Comparison of ENCODE assay signal across 14 mouse cellular contexts in genomic region chr10:79859116-79859515, GRCm38 (mm10). TPM values are rescaled to one million over a fixed set of nuclear protein-coding genes. Genes with fewer than 3 reads are reported as not detected.
DNase-seq lines count a peak whose midpoint lies in the region; ATAC-seq and TF ChIP-seq lines count a peak whose summit lies in the region.
"Had no signal": no experiment of that assay in that cellular context is flagged by ENCODE, and none has a peak within 500 bp of the region (broad histone marks: within the 10 kb centered on the region; RNA-seq: fewer than 3 reads in every experiment).

No protein-coding gene starts in this region.

- H3K9ac ChIP-seq in forebrain, embryonic 14.5 days (ENCODE audit: low read length), result no peak overlapping the region
- no peak overlapping the region for H3K9ac ChIP-seq in forebrain, postnatal 0 days
- no peak overlapping the region; the same call in 1 of the 2 replicates for H3K9ac ChIP-seq in hindbrain, embryonic 16.5 days (ENCODE audit: low read depth, low read length)
- H3K9ac ChIP-seq in hindbrain, embryonic 12.5 days, result no peak overlapping the region

- no peaks in the 10 kb centered on the region for H3K9me3 ChIP-seq in forebrain, embryonic 14.5 days (replicated peaks; ENCODE audit: control insufficient read depth, low read length)
- H3K9me3 ChIP-seq in forebrain, postnatal 0 days (ENCODE audit: low read length), result no peaks in the 10 kb centered on the region
- H3K9me3 ChIP-seq in hindbrain, embryonic 16.5 days (ENCODE audit: control insufficient read depth, low read length), result no peaks in the 10 kb centered on the region
- H3K9me3 ChIP-seq in hindbrain, embryonic 12.5 days (replicated peaks), result no peaks in the 10 kb centered on the region

- no peak overlapping the region for H3K4me3 ChIP-seq in forebrain, embryonic 14.5 days (ENCODE audit: low read depth, low read length)
- no peak overlapping the region for H3K4me3 ChIP-seq in forebrain, postnatal 0 days (ENCODE audit: low read depth, low read length)
- H3K4me3 ChIP-seq in hindbrain, embryonic 16.5 days (ENCODE audit: low read length), result no peak overlapping the region
- H3K4me3 ChIP-seq in hindbrain, embryonic 12.5 days, result no peak overlapping the region

- H3K4me1 ChIP-seq in forebrain, embryonic 14.5 days (ENCODE audit: control insufficient read depth, insufficient read depth, low read length), result peaks cover 30% of the 10 kb centered on the region
- peaks cover 25% of the 10 kb centered on the region for H3K4me1 ChIP-seq in forebrain, postnatal 0 days (ENCODE audit: insufficient read depth)
- peaks cover 45% of the 10 kb centered on the region for H3K4me1 ChIP-seq in hindbrain, embryonic 16.5 days (ENCODE audit: control insufficient read depth, insufficient read depth, low read depth, low read length)
- peaks cover 40% of the 10 kb centered on the region for H3K4me1 ChIP-seq in hindbrain, embryonic 12.5 days

- H3K27me3 ChIP-seq in forebrain, embryonic 14.5 days (replicated peaks; ENCODE audit: control insufficient read depth, insufficient read depth, low read length), result no peaks in the 10 kb centered on the region
- H3K27me3 ChIP-seq in forebrain, postnatal 0 days (ENCODE audit: insufficient read depth, low read length), result no peaks in the 10 kb centered on the region
- no peaks in the 10 kb centered on the region for H3K27me3 ChIP-seq in hindbrain, embryonic 16.5 days (replicated peaks; ENCODE audit: control insufficient read depth, insufficient read depth, low read length)
- no peaks in the 10 kb centered on the region for H3K27me3 ChIP-seq in hindbrain, embryonic 12.5 days

- peak overlapping the region; percentile 48; the same call in 1 of the 2 replicates for H3K27ac ChIP-seq in forebrain, embryonic 14.5 days (ENCODE audit: low read depth, low read length)
- no peak overlapping the region for H3K27ac ChIP-seq in forebrain, postnatal 0 days (ENCODE audit: low read depth, low read length)
- 0 out of 2 replicates have a peak overlapping the region, but pooled peaks have one; percentile 7 for H3K27ac ChIP-seq in hindbrain, embryonic 16.5 days (ENCODE audit: low read depth, low read length)
- no peak overlapping the region for H3K27ac ChIP-seq in hindbrain, embryonic 12.5 days

- 84% methylated on average over 11 of the region's 11 CpGs for WGBS in forebrain, embryonic 14.5 days
- WGBS in forebrain, postnatal 0 days, result 81% methylated on average over 11 of the region's 11 CpGs
- WGBS in hindbrain, embryonic 16.5 days, result 81% methylated on average over 11 of the region's 11 CpGs
- WGBS in hindbrain, embryonic 12.5 days, result 88% methylated on average over 11 of the region's 11 CpGs

- H3K4me2 ChIP-seq in forebrain, embryonic 14.5 days (ENCODE audit: low read length), result no peak overlapping the region
- H3K4me2 ChIP-seq in forebrain, postnatal 0 days (ENCODE audit: low read depth), result no peak overlapping the region
- no peak overlapping the region for H3K4me2 ChIP-seq in hindbrain, embryonic 16.5 days (ENCODE audit: low read length)
- no peak overlapping the region for H3K4me2 ChIP-seq in hindbrain, embryonic 12.5 days (replicated peaks)

- no peak for ATAC-seq in forebrain, embryonic 14.5 days
- no peak for ATAC-seq in forebrain, postnatal 0 days
- ATAC-seq in hindbrain, embryonic 16.5 days, result no peak
- no peak for ATAC-seq in hindbrain, embryonic 12.5 days (ENCODE audit: low FRiP score)

- no peak for TF ChIP-seq CTCF in forebrain, postnatal 0 days (IDR thresholded peaks at IDR 0.05; ENCODE audit: low read depth)

- H3K36me3 ChIP-seq in forebrain, embryonic 14.5 days (ENCODE audit: control insufficient read depth, insufficient read depth, low read length), result peaks cover 71% of the 10 kb centered on the region
- H3K36me3 ChIP-seq in forebrain, postnatal 0 days (ENCODE audit: insufficient read depth), result peaks cover 58% of the 10 kb centered on the region
- H3K36me3 ChIP-seq in hindbrain, embryonic 16.5 days (ENCODE audit: control insufficient read depth, insufficient read depth, low read length), result peaks cover 40% of the 10 kb centered on the region
- peaks cover 69% of the 10 kb centered on the region for H3K36me3 ChIP-seq in hindbrain, embryonic 12.5 days

- DNase-seq in forebrain, embryonic 14.5 days (ENCODE audit: low spot score), result no peak
- no peak for DNase-seq in forebrain, postnatal 0 days
- peak; percentile 67 for DNase-seq in testis, postnatal 10 days (ENCODE audit: low spot score)
- DNase-seq in testis, postnatal 14 days (ENCODE audit: low spot score), result no peak
- no peak for DNase-seq in thymus, postnatal 14 days
- no peak for DNase-seq in spleen, postnatal 36 days (ENCODE audit: low spot score in 2 of 2)
- DNase-seq: thymus, adult 2 months had no signal

RNA-seq across cellular contexts. Expression of gene Ptbp1, which starts 4.9 kb away (rescaled TPM):
- 98.2 and 109 TPM in 2 replicates for polyA plus RNA-seq in forebrain, embryonic 14.5 days (2014; fragmentation: Nextera tagmentation; extraction: Ambion mirVana)
- 92.9 and 97.3 TPM in 2 replicates for total RNA-seq in forebrain, postnatal 0 days (2014; rRNA removed)
- polyA plus RNA-seq in forebrain, postnatal 0 days (2015; fragmentation: Nextera tagmentation; extraction: Ambion mirVana), result 53.7 and 55.7 TPM in 2 replicates
- 61.2 and 79.2 TPM in 2 replicates for polyA plus RNA-seq in hindbrain, embryonic 16.5 days (2015; fragmentation: Nextera tagmentation; extraction: Ambion mirVana)
- 201 and 211 TPM in 2 replicates for polyA plus RNA-seq in hindbrain, embryonic 12.5 days (2016; fragmentation: Nextera tagmentation; extraction: Ambion mirVana)

RNA-seq across cellular contexts. Expression of gene Prtn3, which starts 15.2 kb away (rescaled TPM):
- 16.9 and 17.1 TPM in 2 replicates for polyA plus RNA-seq in forebrain, embryonic 14.5 days (2014; fragmentation: Nextera tagmentation; extraction: Ambion mirVana)
- total RNA-seq in forebrain, postnatal 0 days (2014; rRNA removed), result 4.9 and 7.8 TPM in 2 replicates
- polyA plus RNA-seq in forebrain, postnatal 0 days (2015; fragmentation: Nextera tagmentation; extraction: Ambion mirVana), result 14.9 and 15.4 TPM in 2 replicates
- polyA plus RNA-seq in hindbrain, embryonic 16.5 days (2015; fragmentation: Nextera tagmentation; extraction: Ambion mirVana), result 10.4 and 11.2 TPM in 2 replicates
- 11.8 and 14.1 TPM in 2 replicates for polyA plus RNA-seq in hindbrain, embryonic 12.5 days (2016; fragmentation: Nextera tagmentation; extraction: Ambion mirVana)
- total RNA-seq: liver, adult 2 months; neutrophil, adult 5-6 weeks had no signal

RNA-seq across cellular contexts. Expression of gene Plppr3, which starts 15.3 kb away (rescaled TPM):
- 224 and 298 TPM in 2 replicates for polyA plus RNA-seq in forebrain, embryonic 14.5 days (2014; fragmentation: Nextera tagmentation; extraction: Ambion mirVana)
- 427 and 473 TPM in 2 replicates for total RNA-seq in forebrain, postnatal 0 days (2014; rRNA removed)
- 309 and 328 TPM in 2 replicates for polyA plus RNA-seq in forebrain, postnatal 0 days (2015; fragmentation: Nextera tagmentation; extraction: Ambion mirVana)
- 387 and 426 TPM in 2 replicates for polyA plus RNA-seq in hindbrain, embryonic 16.5 days (2015; fragmentation: Nextera tagmentation; extraction: Ambion mirVana)
- 289 and 290 TPM in 2 replicates for polyA plus RNA-seq in hindbrain, embryonic 12.5 days (2016; fragmentation: Nextera tagmentation; extraction: Ambion mirVana)

RNA-seq across cellular contexts. Expression of gene Elane, which starts 26.9 kb away (rescaled TPM):
- polyA plus RNA-seq in forebrain, embryonic 14.5 days (2014; fragmentation: Nextera tagmentation; extraction: Ambion mirVana), result 0.36 TPM in 1 of 2 replicates, not detected in the other
- total RNA-seq in forebrain, postnatal 0 days (2014; rRNA removed), result not detected in 2 replicates
- 0.15 TPM in 1 of 2 replicates, not detected in the other for polyA plus RNA-seq in forebrain, postnatal 0 days (2015; fragmentation: Nextera tagmentation; extraction: Ambion mirVana)
- polyA plus RNA-seq in hindbrain, embryonic 16.5 days (2015; fragmentation: Nextera tagmentation; extraction: Ambion mirVana), result 0.26 and 0.32 TPM in 2 replicates
- 0.56 TPM in 1 of 2 replicates, not detected in the other for polyA plus RNA-seq in hindbrain, embryonic 12.5 days (2016; fragmentation: Nextera tagmentation; extraction: Ambion mirVana)
- total RNA-seq: heart, postnatal 10 days; layer of hippocampus, postnatal 10 days; liver, adult 2 months; neutrophil, adult 5-6 weeks had no signal
- polyA plus RNA-seq: small intestine, adult 2 months had no signal

RNA-seq across cellular contexts. Expression of gene Cfd, which starts 31.5 kb away (rescaled TPM):
- not detected in 2 replicates for polyA plus RNA-seq in forebrain, embryonic 14.5 days (2014; fragmentation: Nextera tagmentation; extraction: Ambion mirVana)
- not detected in 2 replicates for total RNA-seq in forebrain, postnatal 0 days (2014; rRNA removed)
- polyA plus RNA-seq in forebrain, postnatal 0 days (2015; fragmentation: Nextera tagmentation; extraction: Ambion mirVana), result not detected in 2 replicates
- not detected in 2 replicates for polyA plus RNA-seq in hindbrain, embryonic 16.5 days (2015; fragmentation: Nextera tagmentation; extraction: Ambion mirVana)
- polyA plus RNA-seq in hindbrain, embryonic 12.5 days (2016; fragmentation: Nextera tagmentation; extraction: Ambion mirVana), result not detected in 2 replicates
- total RNA-seq: layer of hippocampus, postnatal 10 days; neutrophil, adult 5-6 weeks had no signal

Comparison
In these comparisons a context has a peak if more than half of its experiments do, and no peak if none do; other contexts are left out.
1. H3K27ac ChIP-seq: peak in forebrain, embryonic 14.5 days (single experiment) and hindbrain, embryonic 16.5 days (single experiment); none in forebrain, postnatal 0 days (single experiment) and hindbrain, embryonic 12.5 days (single experiment).